Mouse (Mus musculus) midbrain, embryonic 14.5 days (tissue): Measurements from ENCODE around the gene Fam71b. TPM values are rescaled to one million over a fixed set of nuclear protein-coding genes. Genes with fewer than 3 reads are reported as not detected.

Source experiments
- ATAC-seq: fragments of 200-750 bp; cut with Nextera tagmentation; 2 replicates; pipeline ENCODE4 v1.8.0; 2017; ENCODE audit warnings: moderate number of reproducible peaks, moderate library complexity; ENCODE audit not compliant: low FRiP score, low TSS enrichment
- DNase-seq: peaks from one replicate; pipeline ENCODE4 v3.0.0-alpha.2; 2015
- H3K27ac ChIP-seq: fragments of 300-500 bp; sonication (generic); replicated peaks from 2 replicates; pipeline ENCODE4 v1.5.1; 2014; ENCODE audit warnings: mild to moderate bottlenecking, low read depth, low read length, moderate library complexity
- H3K27me3 ChIP-seq: fragments of 300-500 bp; sonication (generic); 2 replicates; pipeline ENCODE4 v1.6.1; 2014; ENCODE audit warnings: low read length, control low read depth, mixed read lengths; ENCODE audit not compliant: control insufficient read depth, insufficient read depth
- H3K36me3 ChIP-seq: fragments of 300-500 bp; sonication (generic); 2 replicates; pipeline ENCODE4 v1.6.1; 2014; ENCODE audit warnings: low read length, control low read depth; ENCODE audit not compliant: control insufficient read depth, insufficient read depth
- H3K4me1 ChIP-seq: fragments of 300-500 bp; sonication (generic); 2 replicates; pipeline ENCODE4 v1.6.1; 2014; ENCODE audit warnings: mild to moderate bottlenecking, antibody characterized with exemption, low read length, control low read depth; ENCODE audit not compliant: control insufficient read depth, insufficient read depth
- H3K4me2 ChIP-seq: fragments of 300-500 bp; sonication (generic); 2 replicates; pipeline ENCODE4 v1.6.1; 2014; ENCODE audit warnings: mild to moderate bottlenecking, low read length, moderate library complexity
- H3K4me3 ChIP-seq: fragments of 300-500 bp; sonication (generic); replicated peaks from 2 replicates; pipeline ENCODE4 v1.5.1; 2014; ENCODE audit warnings: low read depth, low read length
- H3K9ac ChIP-seq: fragments of 300-500 bp; sonication (generic); replicated peaks from 2 replicates; pipeline ENCODE4 v1.6.1; 2014; ENCODE audit warnings: mild to moderate bottlenecking, low read length, moderate library complexity
- H3K9me3 ChIP-seq: fragments of 300-500 bp; sonication (generic); 2 replicates; pipeline ENCODE4 v1.6.1; 2016; ENCODE audit warnings: low read length, control low read depth, mixed read lengths; ENCODE audit not compliant: control insufficient read depth
- WGBS: fragments of 180-500 bp; shearing (Covaris S2); extraction: QIAGEN DNeasy Blood & Tissue Kit; methylation state at CpG from one replicate; pipeline ENCODE4 v1.1.7; 2014; 5-methylcytosine and 5-hydroxymethylcytosine counted together
- polyA plus RNA-seq: library from polyadenylated mRNA; unstranded; fragments of >200 nt; fragmentation: Nextera tagmentation; extraction: Ambion mirVana; gene quantifications from 2 replicates; pipeline ENCODE4 v1.2.1, GENCODE M21; 2014

Fam71b gene
- not detected in 2 replicates for polyA plus RNA-seq

GRCm38 (mm10) chr11:46396167-46396859 is at the start of gene Fam71b:
Fam71b (plus strand) TSS chr11:46396559.
- no peaks in the 10 kb centered on the region for H3K36me3 ChIP-seq
- no peaks in the 10 kb centered on the region for H3K27me3 ChIP-seq
- DNase-seq (no peak), ATAC-seq (no peak)
- no peak within 1 kb of the TSS for H3K4me3 ChIP-seq
- H3K4me1 ChIP-seq: no peaks in the 10 kb centered on the region
- no peak within 1 kb of the TSS for H3K27ac ChIP-seq
- H3K4me2 ChIP-seq: no peak within 1 kb of the TSS
- H3K9me3 ChIP-seq: no peaks in the 10 kb centered on the region
- WGBS: 79% methylated on average over 13 of the region's 13 CpGs
- H3K9ac ChIP-seq: no peak within 1 kb of the TSS

- Histone ChIP-seq H3K27me3 (no peaks in the 10 kb centered on the region), H3K4me3 (no peak overlapping the region), H3K36me3 (no peaks in the 10 kb centered on the region), H3K9ac (no peak overlapping the region), H3K4me2 (no peak overlapping the region), H3K4me1 (no peaks in the 10 kb centered on the region), H3K27ac (no peak overlapping the region), H3K9me3 (no peaks in the 10 kb centered on the region)
- DNase-seq (no peak), ATAC-seq (no peak)
- WGBS: 87% methylated on average over 5 of the region's 5 CpGs
Measured at GRCm38 (mm10) chr11:46347756-46348155, 48.6 kb upstream of the Fam71b start.

- Histone ChIP-seq H3K27me3 (no peaks in the 10 kb centered on the region), H3K4me2 (no peak overlapping the region), H3K36me3 (no peaks in the 10 kb centered on the region), H3K9ac (no peak overlapping the region), H3K4me3 (no peak overlapping the region), H3K4me1 (no peaks in the 10 kb centered on the region), H3K27ac (no peak overlapping the region), H3K9me3 (no peaks in the 10 kb centered on the region)
- no peak for ATAC-seq
- no peak for DNase-seq
- WGBS: 82% methylated on average over 3 of the region's 3 CpGs
Measured at GRCm38 (mm10) chr11:46348416-46348815, 47.9 kb upstream of the Fam71b start.

GRCm38 (mm10) chr11:46349681-46350410 is 46.5 kb upstream of the Fam71b start:
- DNase-seq (no peak), ATAC-seq (no peak)
- no peaks in the 10 kb centered on the region for H3K4me1 ChIP-seq
- H3K4me3 ChIP-seq: no peak overlapping the region
- no peak overlapping the region for H3K9ac ChIP-seq
- no peaks in the 10 kb centered on the region for H3K27me3 ChIP-seq
- H3K9me3 ChIP-seq: no peaks in the 10 kb centered on the region
- H3K27ac ChIP-seq: no peak overlapping the region
- H3K36me3 ChIP-seq: no peaks in the 10 kb centered on the region
- WGBS: 76% methylated on average over 2 of the region's 2 CpGs
- H3K4me2 ChIP-seq: no peak overlapping the region

- H3K4me2 ChIP-seq: no peak overlapping the region
- no peak overlapping the region for H3K4me3 ChIP-seq
- H3K36me3 ChIP-seq: no peaks in the 10 kb centered on the region
- H3K27me3 ChIP-seq: no peaks in the 10 kb centered on the region
- no peak for DNase-seq
- no peak for ATAC-seq
- WGBS: 78% methylated on average over 1 of the region's 1 CpGs
- H3K4me1 ChIP-seq: no peaks in the 10 kb centered on the region
- H3K27ac ChIP-seq: no peak overlapping the region
- no peak overlapping the region for H3K9ac ChIP-seq
- no peaks in the 10 kb centered on the region for H3K9me3 ChIP-seq
Measured at GRCm38 (mm10) chr11:46358369-46358768, 38.0 kb upstream of the Fam71b start.

GRCm38 (mm10) chr11:46360991-46361665 is 35.2 kb upstream of the Fam71b start:
- 83% methylated on average over 2 of the region's 2 CpGs for WGBS
- Histone ChIP-seq H3K36me3 (no peaks in the 10 kb centered on the region), H3K9ac (no peak overlapping the region), H3K27me3 (no peaks in the 10 kb centered on the region), H3K9me3 (no peaks in the 10 kb centered on the region), H3K4me3 (no peak overlapping the region), H3K4me1 (no peaks in the 10 kb centered on the region), H3K4me2 (no peak overlapping the region), H3K27ac (no peak overlapping the region)
- no peak for ATAC-seq
- no peak for DNase-seq

GRCm38 (mm10) chr11:46362061-46363022 is 34.0 kb upstream of the Fam71b start:
- ATAC-seq (no peak), DNase-seq (no peak)
- Histone ChIP-seq H3K27ac (no peak overlapping the region), H3K4me3 (no peak overlapping the region), H3K4me1 (no peaks in the 10 kb centered on the region), H3K9ac (no peak overlapping the region), H3K9me3 (no peaks in the 10 kb centered on the region), H3K36me3 (no peaks in the 10 kb centered on the region), H3K4me2 (no peak overlapping the region), H3K27me3 (no peaks in the 10 kb centered on the region)
- 93% methylated on average over 18 of the region's 18 CpGs for WGBS

- Histone ChIP-seq H3K27ac (no peak overlapping the region), H3K27me3 (no peaks in the 10 kb centered on the region), H3K4me3 (no peak overlapping the region), H3K36me3 (no peaks in the 10 kb centered on the region), H3K4me1 (no peaks in the 10 kb centered on the region), H3K9me3 (no peaks in the 10 kb centered on the region), H3K9ac (no peak overlapping the region), H3K4me2 (no peak overlapping the region)
- DNase-seq: no peak
- no peak for ATAC-seq
- WGBS: 95% methylated on average over 9 of the region's 9 CpGs
Measured at GRCm38 (mm10) chr11:46363864-46364263, 32.5 kb upstream of the Fam71b start.
